Mouse (Mus musculus) ES-E14 (cell line): ENCODE measurements around the gene 2900011O08Rik. TPM values are rescaled to one million over a fixed set of nuclear protein-coding genes. Genes with fewer than 3 reads are reported as not detected.

Experiments used
- DNase-seq: peaks from one replicate; pipeline ENCODE4 v3.0.0-alpha.2; 2013; ENCODE audit warnings: low read depth, low spot score
- H3K27ac ChIP-seq: 2 replicates; pipeline ENCODE4 v1.5.1; 2012; ENCODE audit warnings: low read depth, mild to moderate bottlenecking, low read length, moderate library complexity, mixed read lengths; ENCODE audit not compliant: poor library complexity, insufficient read depth, severe bottlenecking
- H3K36me3 ChIP-seq: 2 replicates; pipeline ENCODE4 v1.6.1; 2012; ENCODE audit warnings: mild to moderate bottlenecking, low read length, moderate library complexity, mixed read lengths; ENCODE audit not compliant: control insufficient read depth, poor library complexity, insufficient read depth, severe bottlenecking
- H3K4me1 ChIP-seq, 2 experiments: fragments of 150-350 bp in 1 of 2; sonication (generic) in 1 of 2; 2 replicates each; pipeline ENCODE4 v1.6.1; 2012; ENCODE audit warnings: low read length in 2 of 2, mild to moderate bottlenecking in 1 of 2, mixed read lengths in 1 of 2; ENCODE audit not compliant: control insufficient read depth in 2 of 2, insufficient read depth in 2 of 2, poor library complexity in 1 of 2
- H3K4me3 ChIP-seq, 2 experiments: fragments of 150-350 bp in 1 of 2; sonication (generic) in 1 of 2; 2 replicates each; pipeline ENCODE4 v1.5.1; 2012; ENCODE audit warnings: low read length in 2 of 2, low read depth in 1 of 2, mild to moderate bottlenecking in 1 of 2, mixed read lengths in 1 of 2; ENCODE audit not compliant: insufficient read depth in 1 of 2, poor library complexity in 1 of 2, severe bottlenecking in 1 of 2
- H3K9ac ChIP-seq: 2 replicates; pipeline ENCODE4 v1.6.1; 2012; ENCODE audit warnings: low read depth, mild to moderate bottlenecking, low read length, mixed read lengths; ENCODE audit not compliant: poor library complexity, insufficient read depth, severe bottlenecking
- H3K9me3 ChIP-seq: fragments of 150-350 bp; sonication (generic); 2 replicates; pipeline ENCODE4 v1.6.1; 2012; ENCODE audit warnings: low read depth, mild to moderate bottlenecking, low read length; ENCODE audit not compliant: control insufficient read depth, insufficient read depth
- CHD2 ChIP-seq: IDR thresholded peaks from 2 replicates; pipeline ENCODE4 v1.6.1; 2014; ENCODE audit warnings: mild to moderate bottlenecking, low read depth, low read length, inconsistent platforms
- HCFC1 ChIP-seq: IDR thresholded peaks from 2 replicates; pipeline ENCODE4 v1.6.1; 2012; ENCODE audit warnings: low read length, inconsistent platforms, borderline replicate concordance; ENCODE audit not compliant: insufficient read depth
- MAFK ChIP-seq: IDR thresholded peaks from 2 replicates; pipeline ENCODE4 v1.6.1; 2014; ENCODE audit warnings: mild to moderate bottlenecking, low read depth, low read length, inconsistent platforms; ENCODE audit not compliant: insufficient read depth
- ZC3H11A ChIP-seq: IDR thresholded peaks from 2 replicates; pipeline ENCODE4 v1.6.1; 2012; ENCODE audit warnings: low read depth, mild to moderate bottlenecking, inconsistent platforms, low read length, borderline replicate concordance
- ZNF384 ChIP-seq: IDR thresholded peaks from 2 replicates; pipeline ENCODE4 v1.6.1; 2012; ENCODE audit warnings: low read depth, low read length, inconsistent platforms
- in situ Hi-C, 2 experiments: fragments of 600-800 bp; cut with MboI; formaldehyde crosslinking; loops; one replicate each; pipeline ENCODE4 v1.15.1; 2025; ENCODE audit warnings: low sequenced_read_pairs in 2 of 2, inconsistent platforms in 1 of 2; ENCODE audit not compliant: unreplicated experiment in 2 of 2
- total RNA-seq: library from RNA; depleted of rRNA; stranded (reverse); fragments of 300-350 nt; gene quantifications from 2 replicates; pipeline ENCODE4 v1.2.3, GENCODE M21; 2012

Gene 2900011O08Rik
- total RNA-seq, 1 experiment: 19.1 TPM

- Histone ChIP-seq H3K4me1 (no peaks in the 10 kb centered on the region), H3K36me3 (no peaks in the 10 kb centered on the region), H3K9me3 (no peaks in the 10 kb centered on the region), H3K9ac (no peak overlapping the region), H3K4me3 (no peak overlapping the region), H3K27ac (no peak overlapping the region)
- in situ Hi-C loops: no loop called here
- TF ChIP-seq CHD2: no peak
- TF ChIP-seq ZC3H11A: no peak
- TF ChIP-seq ZNF384: no peak
- no peak for TF ChIP-seq HCFC1
- TF ChIP-seq MAFK: no peak
- DNase-seq: no peak
These were observed 96.5 kb downstream of the 2900011O08Rik start for GRCm38 (mm10) chr16:14082925-14083324.

- no peak for DNase-seq
- Histone ChIP-seq H3K4me3 (no peak overlapping the region), H3K9me3 (no peaks in the 10 kb centered on the region), H3K36me3 (no peaks in the 10 kb centered on the region), H3K27ac (no peak overlapping the region), H3K9ac (no peak overlapping the region), H3K4me1 (no peaks in the 10 kb centered on the region)
- in situ Hi-C loops: no loop called here
- no peak for TF ChIP-seq ZC3H11A
These were observed 101.8 kb downstream of the 2900011O08Rik start for GRCm38 (mm10) chr16:14088249-14088648.

GRCm38 (mm10) chr16:14089296-14089695 lies 102.9 kb downstream of the 2900011O08Rik start:
- in situ Hi-C loops: no loop called here
- Histone ChIP-seq H3K36me3 (no peaks in the 10 kb centered on the region), H3K4me3 (no peak overlapping the region), H3K4me1 (no peaks in the 10 kb centered on the region), H3K9me3 (no peaks in the 10 kb centered on the region), H3K9ac (no peak overlapping the region), H3K27ac (no peak overlapping the region)
- no peak for TF ChIP-seq CHD2
- no peak for TF ChIP-seq HCFC1
- no peak for TF ChIP-seq ZNF384
- TF ChIP-seq ZC3H11A: no peak
- no peak for TF ChIP-seq MAFK
- no peak for DNase-seq

GRCm38 (mm10) chr16:14091771-14092170 lies 105.4 kb downstream of the 2900011O08Rik start:
- no peak for DNase-seq
- H3K9me3 ChIP-seq: no peaks in the 10 kb centered on the region
- H3K4me1 ChIP-seq: no peaks in the 10 kb centered on the region
- in situ Hi-C loops: no loop called here
- H3K36me3 ChIP-seq: no peaks in the 10 kb centered on the region
- no peak overlapping the region for H3K4me3 ChIP-seq
- TF ChIP-seq CHD2 (no peak), ZNF384 (no peak), HCFC1 (no peak), MAFK (no peak), ZC3H11A (no peak)
- H3K27ac ChIP-seq: no peak overlapping the region
- H3K9ac ChIP-seq: no peak overlapping the region

GRCm38 (mm10) chr16:14105891-14106290 lies 119.5 kb downstream of the 2900011O08Rik start:
- no peak overlapping the region for H3K27ac ChIP-seq
- in situ Hi-C loops: no loop called here
- H3K4me1 ChIP-seq: no peaks in the 10 kb centered on the region
- no peak overlapping the region for H3K9ac ChIP-seq
- peaks cover 3% of the 10 kb centered on the region for H3K36me3 ChIP-seq
- no peak overlapping the region for H3K4me3 ChIP-seq
- no peaks in the 10 kb centered on the region for H3K9me3 ChIP-seq
- DNase-seq: no peak
- no peak for TF ChIP-seq HCFC1
- TF ChIP-seq ZC3H11A: no peak
- no peak for TF ChIP-seq MAFK
- TF ChIP-seq CHD2: no peak
- no peak for TF ChIP-seq ZNF384
